Mouse (Mus musculus) left cerebral cortex, adult 8-10 months (tissue): ENCODE data around the gene Tmem135. TPM values are rescaled to one million over a fixed set of nuclear protein-coding genes. Genes with fewer than 3 reads are reported as not detected.

Experiments
- DNase-seq, 2 experiments: peaks; one replicate each; pipeline ENCODE4 v3.0.0; 2022; ENCODE audit warnings: low spot score in 2 of 2
- microRNA-seq, 2 experiments: library from miRNA; unstranded; fragments of <30 nt; microRNA quantifications; one replicate each; pipeline ENCODE4 v1.2.0; 2022
- total RNA-seq, 4 experiments: library from RNA; stranded (reverse); gene quantifications; 2 replicates each; pipeline ENCODE4 v1.2.4; 2022

The Tmem135 gene
- total RNA-seq, 4 experiments from 2014 or later = 54.1 to 58.9 (median 56.9) TPM

DNA sequence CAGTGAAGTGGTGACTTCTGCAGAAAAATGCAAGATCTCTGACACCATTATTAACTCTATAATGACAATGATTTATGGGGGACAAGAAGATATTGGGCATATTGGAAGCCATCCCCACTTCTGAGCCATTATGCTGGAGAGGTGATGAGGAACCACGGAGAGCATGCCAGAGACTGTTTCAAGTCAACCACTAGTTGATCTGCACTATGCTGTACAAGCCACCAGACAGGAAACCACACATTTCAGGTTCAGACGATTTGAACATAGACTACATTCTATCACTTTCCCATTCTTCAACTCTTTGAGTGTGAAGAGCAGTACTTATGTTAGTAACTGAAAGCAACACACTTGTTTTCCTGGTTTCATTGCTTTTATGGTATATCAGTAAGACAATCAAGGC, 297.6 kb downstream of the Tmem135 start:
- no peak for DNase-seq

GRCm38 (mm10) chr7:89099756-89100155, 304.3 kb downstream of the Tmem135 start:
- DNase-seq = no peak

Small RNA genes within 50 kb of the gene (microRNA-seq; reads per million reads assigned to microRNA genes)
- 0 reads per million in 2 experiments for gene Gm22171
- 0 reads per million in 2 experiments for gene Gm24659

Other genes with a start within 250 kb of the Tmem135 start
- 1 to 10 TPM; 6.1 to 7.8 (median 7.1) TPM for gene Fzd4, start 133 bp upstream of the Tmem135 start, total RNA-seq
- gene Prss23, start 123.0 kb upstream of the Tmem135 start, total RNA-seq = 10 to 100 TPM; 14.7 to 20.7 (median 17.6) TPM
- gene Me3, start 228.2 kb upstream of the Tmem135 start, total RNA-seq = 10 to 100 TPM; 91.3 to 99.5 (median 96.9) TPM